Mouse (Mus musculus) hindbrain, embryonic 10.5 days (tissue): ENCODE data around the gene Gm28374. TPM values are rescaled to one million over a fixed set of nuclear protein-coding genes. Genes with fewer than 3 reads are reported as not detected.

Source experiments
- DNase-seq: peaks from one replicate; pipeline ENCODE4 v3.0.0-alpha.2; 2017; ENCODE audit warnings: low spot score
- H3K27ac ChIP-seq: fragments of 300-500 bp; sonication (generic); 2 replicates; pipeline ENCODE4 v1.5.1; 2016; ENCODE audit warnings: mild to moderate bottlenecking, moderate library complexity
- H3K27me3 ChIP-seq: fragments of 300-500 bp; sonication (generic); 2 replicates; pipeline ENCODE4 v1.6.1; 2016; ENCODE audit warnings: mild to moderate bottlenecking; ENCODE audit not compliant: poor library complexity, insufficient read depth, severe bottlenecking
- H3K36me3 ChIP-seq: fragments of 300-500 bp; sonication (generic); 2 replicates; pipeline ENCODE4 v1.6.1; 2016; ENCODE audit warnings: mild to moderate bottlenecking, moderate library complexity
- H3K4me1 ChIP-seq: fragments of 300-500 bp; sonication (generic); replicated peaks from 2 replicates; pipeline ENCODE4 v1.6.1; 2016; ENCODE audit warnings: mild to moderate bottlenecking
- H3K4me3 ChIP-seq: fragments of 300-500 bp; sonication (generic); 2 replicates; pipeline ENCODE4 v1.5.1; 2016; ENCODE audit warnings: mild to moderate bottlenecking, moderate library complexity
- H3K9me3 ChIP-seq: fragments of 300-500 bp; sonication (generic); 2 replicates; pipeline ENCODE4 v1.6.1; 2016; ENCODE audit warnings: mild to moderate bottlenecking, moderate library complexity
- WGBS: fragments of 180-500 bp; shearing (Covaris S2); methylation state at CpG from one replicate; pipeline ENCODE4 v1.1.7; 2016; 5-methylcytosine and 5-hydroxymethylcytosine counted together
- polyA plus RNA-seq: library from polyadenylated mRNA; unstranded; fragments of >200 nt; fragmentation: Nextera tagmentation; extraction: Ambion mirVana; gene quantifications from 2 replicates; pipeline ENCODE4 v1.2.1, GENCODE M21; 2016

The Gm28374 gene
- polyA plus RNA-seq, 1 experiment from 2014 or later, result 2.6 TPM

DNA sequence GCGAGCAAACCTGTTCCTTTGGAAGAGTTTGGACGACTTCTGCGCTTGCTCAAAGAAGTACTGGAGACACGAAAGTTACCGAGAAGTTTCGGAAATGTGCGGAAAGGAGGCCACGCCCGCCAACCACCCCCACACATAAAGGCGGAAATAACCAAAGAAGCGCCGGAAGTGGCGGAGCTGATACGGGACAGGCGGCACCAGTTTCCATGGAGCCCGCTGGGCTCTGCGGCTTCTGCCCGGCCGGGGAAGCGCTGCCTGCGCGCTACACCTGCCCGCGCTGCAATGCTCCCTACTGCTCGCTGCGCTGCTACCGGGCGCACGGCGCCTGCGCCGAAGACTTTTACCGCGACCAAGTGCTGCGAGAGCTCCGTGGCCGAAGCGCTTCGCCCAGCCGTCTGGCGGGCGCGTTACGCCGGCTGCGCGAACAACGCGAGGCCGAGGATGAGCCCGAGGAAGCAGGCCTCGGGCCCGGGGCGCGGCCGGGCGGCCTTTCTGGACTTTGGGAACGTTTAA is 21.0 kb downstream of the Gm28374 start, which contains the start of gene Znhit2:
Znhit2 (plus strand) TSS at position 172 of the 513 bp plus-strand sequence.
- WGBS, result under 1% methylated on average over 58 of the region's 58 CpGs
- Histone ChIP-seq H3K4me3 (peak within 1 kb of the TSS; percentile 90), H3K4me1 (peaks cover 49% of the 10 kb centered on the region), H3K36me3 (peaks cover 34% of the 10 kb centered on the region), H3K27ac (peak within 1 kb of the TSS; percentile 96), H3K9me3 (no peaks in the 10 kb centered on the region), H3K27me3 (no peaks in the 10 kb centered on the region)
- peak; percentile 91 for DNase-seq

DNA sequence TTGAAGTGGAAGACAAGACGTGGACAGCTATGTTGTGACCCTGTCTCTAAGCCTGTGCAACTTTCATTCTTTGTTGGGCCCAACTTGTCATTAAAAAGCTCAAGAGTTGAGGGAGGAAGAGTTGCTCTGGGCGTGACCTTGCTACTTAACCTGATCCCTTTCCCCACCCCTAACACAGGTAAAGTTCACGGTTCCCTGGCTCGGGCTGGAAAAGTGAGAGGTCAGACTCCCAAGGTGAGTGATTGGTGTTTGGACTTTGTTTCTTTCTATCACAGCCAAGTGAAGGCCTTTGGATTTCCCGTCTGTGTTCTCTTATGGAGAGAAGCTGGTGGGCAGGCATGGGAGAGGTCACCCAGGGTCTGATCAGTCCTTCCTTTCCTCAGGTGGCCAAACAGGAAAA is 23.1 kb downstream of the Gm28374 start:
- 87% methylated on average over 5 of the region's 5 CpGs for WGBS
- H3K4me1 ChIP-seq, result peaks cover 46% of the 10 kb centered on the region
- no peaks in the 10 kb centered on the region for H3K9me3 ChIP-seq
- peak overlapping the region; percentile 72 for H3K4me3 ChIP-seq
- H3K27me3 ChIP-seq, result no peaks in the 10 kb centered on the region
- H3K36me3 ChIP-seq, result peaks cover 55% of the 10 kb centered on the region
- H3K27ac ChIP-seq, result peak overlapping the region; percentile 93; the same call in 1 of the 2 replicates
- DNase-seq, result no peak

DNA sequence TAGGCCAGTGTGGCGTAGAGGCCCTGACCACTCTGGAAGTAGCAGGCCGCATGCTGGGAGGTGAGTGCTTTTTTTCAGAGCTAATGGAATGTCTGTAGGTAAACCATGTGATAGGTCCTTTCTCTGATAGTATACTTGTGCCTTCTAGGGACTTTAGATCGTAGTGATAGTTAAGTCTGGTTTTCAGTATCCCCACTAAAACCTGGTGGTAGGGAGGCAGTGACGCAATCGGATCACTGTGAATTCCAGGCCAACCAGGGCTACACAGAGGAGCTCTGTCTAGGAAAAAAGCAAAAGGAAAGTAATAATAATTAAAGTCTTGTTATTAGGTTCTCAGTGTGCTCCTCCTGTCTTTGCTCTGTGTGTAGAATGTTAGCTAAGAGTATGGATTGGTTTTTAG is 23.5 kb downstream of the Gm28374 start:
- no peak for DNase-seq
- peak overlapping the region; percentile 72 for H3K4me3 ChIP-seq
- H3K9me3 ChIP-seq, result no peaks in the 10 kb centered on the region
- peaks cover 59% of the 10 kb centered on the region for H3K36me3 ChIP-seq
- 37% methylated on average over 5 of the region's 5 CpGs for WGBS
- peak overlapping the region; percentile 93 for H3K27ac ChIP-seq
- no peaks in the 10 kb centered on the region for H3K27me3 ChIP-seq
- peaks cover 43% of the 10 kb centered on the region for H3K4me1 ChIP-seq

DNA sequence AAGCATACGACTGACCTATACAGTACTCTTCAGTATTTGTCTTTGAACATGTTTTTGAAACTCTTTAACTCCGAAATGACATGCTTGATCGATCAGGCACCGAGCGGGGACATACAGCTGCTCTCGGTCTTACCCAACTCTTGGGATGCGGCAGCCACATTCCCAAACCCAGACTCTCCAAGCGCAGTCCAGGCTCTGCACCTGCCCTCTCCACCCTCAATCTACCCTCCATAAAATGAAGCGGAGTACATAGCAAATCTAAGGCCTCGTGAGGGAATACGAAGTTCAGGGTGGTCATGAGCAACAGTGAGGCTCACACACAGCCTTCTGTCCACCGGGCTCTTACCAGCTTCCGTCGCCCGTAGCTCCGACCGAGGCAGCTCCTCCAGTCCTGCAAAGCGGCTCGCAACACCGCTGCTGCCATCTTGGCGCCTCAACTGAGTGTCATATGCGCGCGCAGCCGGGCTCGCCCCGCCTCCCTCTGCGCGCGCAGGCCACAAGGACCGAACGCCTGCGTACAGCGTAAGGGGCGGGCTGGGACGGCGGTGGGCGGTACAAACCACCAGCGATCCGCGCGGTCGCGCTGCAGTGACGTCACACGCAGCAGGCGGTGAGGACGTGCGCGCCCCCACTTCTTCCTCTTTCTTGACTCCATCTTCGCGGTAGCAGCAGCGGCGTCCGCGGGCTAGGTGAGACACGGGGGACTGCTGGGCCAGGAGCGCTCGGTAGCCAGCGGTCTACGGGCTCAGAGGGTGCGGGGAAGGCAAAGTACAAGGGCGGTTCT is 24.6 kb downstream of the Gm28374 start, which contains the start of the genes Mrpl49 and Fau:
Mrpl49 (minus strand) TSS at position 473 of the 784 bp plus-strand sequence.
Fau (plus strand) TSS at position 532 of the 784 bp plus-strand sequence.
- Histone ChIP-seq H3K9me3 (no peaks in the 10 kb centered on the region), H3K27me3 (no peaks in the 10 kb centered on the region), H3K36me3 (peaks cover 59% of the 10 kb centered on the region), H3K27ac (peak within 1 kb of the TSS; percentile 93), H3K4me3 (peak within 1 kb of the TSS; percentile 72), H3K4me1 (peaks cover 34% of the 10 kb centered on the region)
- peak; percentile 99 for DNase-seq
- under 1% methylated on average over 63 of the region's 63 CpGs for WGBS

DNA sequence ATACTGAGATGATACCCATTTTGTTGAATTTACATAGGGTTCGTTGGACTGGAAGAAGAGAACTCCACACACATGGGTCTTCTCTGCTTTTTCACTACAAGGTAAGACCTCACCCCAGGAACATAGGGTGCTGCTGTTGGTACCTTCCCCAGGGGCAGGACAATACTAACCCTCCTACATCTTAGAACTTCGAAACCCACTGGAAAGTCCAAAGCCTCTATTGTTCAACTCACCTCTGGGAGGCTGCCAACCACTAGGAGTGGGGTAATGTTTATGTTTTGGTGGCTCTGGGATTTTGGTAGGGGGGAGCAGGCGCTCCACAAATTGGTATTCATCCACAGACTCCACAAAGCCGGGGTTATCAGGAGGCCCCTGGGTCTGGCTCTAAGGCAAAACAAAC is 25.4 kb downstream of the Gm28374 start:
- Histone ChIP-seq H3K36me3 (peaks cover 65% of the 10 kb centered on the region), H3K4me3 (peak overlapping the region; percentile 72), H3K27me3 (no peaks in the 10 kb centered on the region), H3K9me3 (no peaks in the 10 kb centered on the region), H3K4me1 (peaks cover 26% of the 10 kb centered on the region), H3K27ac (no peak overlapping the region)
- no peak for DNase-seq
- 71% methylated on average over 4 of the region's 4 CpGs for WGBS

DNA sequence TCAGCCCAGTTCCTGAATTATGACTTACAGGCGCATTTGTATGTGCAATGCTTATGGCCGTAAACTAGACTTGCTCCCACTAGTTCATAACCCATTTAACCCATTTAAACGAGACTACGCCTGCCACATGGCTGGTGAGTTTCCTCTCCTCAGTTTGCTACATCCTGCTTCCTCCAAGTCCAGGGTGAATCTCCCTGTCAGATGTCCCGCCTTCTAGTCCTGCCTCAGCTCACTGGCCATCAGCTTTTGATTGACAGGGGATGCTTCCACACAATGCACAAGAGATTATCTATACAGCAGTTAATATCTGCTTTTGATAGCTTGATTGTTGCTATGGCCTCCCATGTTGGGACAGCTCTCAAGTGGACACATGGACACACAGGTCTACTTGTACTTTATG is 27.8 kb downstream of the Gm28374 start:
- Histone ChIP-seq H3K4me1 (peaks cover 19% of the 10 kb centered on the region), H3K27ac (no peak overlapping the region), H3K27me3 (no peaks in the 10 kb centered on the region), H3K36me3 (peaks cover 79% of the 10 kb centered on the region), H3K4me3 (0 out of 2 replicates have a peak overlapping the region, but pooled peaks have one; percentile 4), H3K9me3 (no peaks in the 10 kb centered on the region)
- 92% methylated on average over 5 of the region's 5 CpGs for WGBS
- no peak for DNase-seq

DNA sequence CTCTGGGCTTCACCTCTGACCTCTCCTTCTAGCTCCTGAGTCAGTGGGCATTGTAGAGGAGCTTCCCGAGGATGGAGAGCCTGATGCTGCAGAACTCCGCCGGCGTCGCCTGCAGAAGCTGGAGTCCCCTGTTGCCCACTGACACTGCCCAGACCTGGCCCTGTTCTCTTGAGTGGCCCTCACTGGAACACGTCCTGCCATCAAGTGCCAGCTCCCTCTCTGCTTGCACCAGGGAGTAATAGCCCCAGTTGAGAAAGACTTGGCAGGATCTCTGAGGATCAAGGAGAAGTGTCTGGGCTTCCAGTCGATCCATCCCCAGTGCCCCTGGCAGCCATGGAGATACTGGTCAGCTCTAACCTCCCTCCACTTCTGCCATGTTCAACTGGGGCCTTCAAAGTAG is 29.5 kb downstream of the Gm28374 start:
- H3K9me3 ChIP-seq, result no peaks in the 10 kb centered on the region
- DNase-seq, result no peak
- H3K27ac ChIP-seq, result no peak overlapping the region
- peaks cover 85% of the 10 kb centered on the region for H3K36me3 ChIP-seq
- no peaks in the 10 kb centered on the region for H3K27me3 ChIP-seq
- 83% methylated on average over 7 of the region's 7 CpGs for WGBS
- no peak overlapping the region for H3K4me3 ChIP-seq
- H3K4me1 ChIP-seq, result peaks cover 24% of the 10 kb centered on the region

DNA sequence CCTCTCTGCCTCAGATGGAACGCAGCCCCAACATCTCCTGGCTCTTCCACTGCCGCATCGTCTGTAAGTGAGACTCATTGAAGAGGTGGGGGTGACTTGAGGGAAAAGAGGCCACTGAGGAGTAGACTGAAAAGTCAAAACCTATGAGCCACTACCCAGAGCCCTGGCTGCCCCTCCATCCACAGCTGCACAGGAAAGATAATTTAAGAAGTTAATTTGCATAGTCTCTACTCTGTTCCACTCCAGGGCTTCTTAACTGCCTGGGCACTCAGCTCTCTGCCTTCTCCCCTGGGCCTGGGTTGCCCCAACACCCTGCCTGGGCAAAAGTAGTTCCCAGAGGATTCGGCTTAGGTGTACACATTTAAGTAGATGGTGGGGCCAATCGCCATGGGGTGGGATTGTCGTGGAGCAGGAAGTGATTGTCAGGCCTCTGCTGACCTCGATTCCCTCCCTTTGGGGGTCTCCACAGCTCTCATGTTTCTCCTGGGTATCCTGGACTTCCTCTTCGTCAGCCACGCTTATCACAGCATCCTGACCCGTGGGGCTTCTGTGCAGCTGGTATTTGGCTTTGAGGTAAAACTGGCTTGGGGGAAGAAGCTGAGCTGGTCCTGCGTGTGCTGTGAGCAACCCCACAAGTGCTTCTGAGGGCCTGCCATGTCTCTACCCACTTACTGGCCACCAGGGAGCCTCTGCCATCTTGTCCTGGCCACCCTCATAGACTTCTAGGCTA is 33.2 kb downstream of the Gm28374 start:
- H3K4me1 ChIP-seq, result peaks cover 29% of the 10 kb centered on the region
- H3K27ac ChIP-seq, result no peak overlapping the region
- H3K27me3 ChIP-seq, result no peaks in the 10 kb centered on the region
- no peaks in the 10 kb centered on the region for H3K9me3 ChIP-seq
- DNase-seq, result no peak
- 92% methylated on average over 11 of the region's 11 CpGs for WGBS
- H3K4me3 ChIP-seq, result peak overlapping the region; percentile 92; the same call in 1 of the 2 replicates
- H3K36me3 ChIP-seq, result peaks cover 65% of the 10 kb centered on the region

DNA sequence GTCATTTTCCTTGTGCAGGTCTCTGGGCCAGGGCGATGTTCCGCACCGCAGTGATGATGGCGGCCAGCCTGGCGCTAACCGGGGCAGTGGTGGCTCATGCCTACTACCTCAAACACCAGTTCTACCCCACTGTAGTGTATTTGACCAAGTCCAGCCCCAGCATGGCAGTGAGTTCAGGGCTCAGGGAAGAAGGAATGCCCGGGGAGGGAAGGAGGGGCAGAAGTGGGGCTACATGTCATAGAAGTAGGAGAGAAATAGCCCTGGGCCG is 34.2 kb downstream of the Gm28374 start:
- Histone ChIP-seq H3K9me3 (no peaks in the 10 kb centered on the region), H3K4me1 (peaks cover 29% of the 10 kb centered on the region), H3K27me3 (no peaks in the 10 kb centered on the region), H3K27ac (0 out of 2 replicates have a peak overlapping the region, but pooled peaks have one; percentile 99), H3K36me3 (peaks cover 55% of the 10 kb centered on the region), H3K4me3 (peak overlapping the region; percentile 92)
- 91% methylated on average over 8 of the region's 8 CpGs for WGBS
- DNase-seq, result no peak

DNA sequence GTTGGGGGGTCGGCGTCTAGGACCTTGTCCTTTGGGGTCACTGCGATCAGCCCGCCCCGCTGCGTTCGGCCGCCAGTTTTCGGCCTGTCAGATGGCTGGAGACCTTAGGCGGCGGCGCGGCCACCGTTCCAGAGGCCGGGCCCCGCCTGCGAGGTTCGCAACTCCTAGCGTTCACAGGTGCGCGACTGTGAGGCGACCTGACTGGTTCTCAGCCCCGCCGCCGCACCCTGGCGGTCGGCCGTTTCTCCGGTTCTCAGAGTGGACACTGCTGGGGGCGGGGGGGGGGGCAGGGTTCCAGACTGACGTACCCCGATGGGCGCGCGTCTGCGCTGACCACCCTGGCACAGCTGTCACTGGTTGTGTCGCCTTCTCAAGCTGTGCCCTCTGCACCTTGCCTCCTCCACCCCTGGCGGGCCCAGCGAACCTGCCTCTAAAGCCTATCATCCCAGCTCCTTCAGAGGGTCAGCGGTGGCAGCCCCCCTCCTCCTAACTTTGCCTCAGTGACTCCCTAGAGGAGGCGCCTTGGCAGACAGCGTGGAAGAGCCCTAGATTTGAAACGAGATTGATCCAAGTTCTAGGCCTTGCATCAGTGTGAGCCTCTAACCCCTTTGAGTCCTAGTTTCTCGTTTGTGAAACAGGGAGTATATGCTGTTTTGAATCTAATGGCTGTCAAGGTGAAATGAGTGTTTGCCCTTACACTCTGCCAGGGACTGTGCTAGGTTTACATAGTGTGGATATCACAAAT is 34.7 kb downstream of the Gm28374 start:
- Histone ChIP-seq H3K4me1 (peaks cover 30% of the 10 kb centered on the region), H3K36me3 (peaks cover 50% of the 10 kb centered on the region), H3K9me3 (no peaks in the 10 kb centered on the region), H3K27ac (peak overlapping the region; percentile 99), H3K4me3 (peak overlapping the region; percentile 92), H3K27me3 (no peaks in the 10 kb centered on the region)
- peak; percentile 34 for DNase-seq
- WGBS, result 2% methylated on average over 44 of the region's 44 CpGs

DNA sequence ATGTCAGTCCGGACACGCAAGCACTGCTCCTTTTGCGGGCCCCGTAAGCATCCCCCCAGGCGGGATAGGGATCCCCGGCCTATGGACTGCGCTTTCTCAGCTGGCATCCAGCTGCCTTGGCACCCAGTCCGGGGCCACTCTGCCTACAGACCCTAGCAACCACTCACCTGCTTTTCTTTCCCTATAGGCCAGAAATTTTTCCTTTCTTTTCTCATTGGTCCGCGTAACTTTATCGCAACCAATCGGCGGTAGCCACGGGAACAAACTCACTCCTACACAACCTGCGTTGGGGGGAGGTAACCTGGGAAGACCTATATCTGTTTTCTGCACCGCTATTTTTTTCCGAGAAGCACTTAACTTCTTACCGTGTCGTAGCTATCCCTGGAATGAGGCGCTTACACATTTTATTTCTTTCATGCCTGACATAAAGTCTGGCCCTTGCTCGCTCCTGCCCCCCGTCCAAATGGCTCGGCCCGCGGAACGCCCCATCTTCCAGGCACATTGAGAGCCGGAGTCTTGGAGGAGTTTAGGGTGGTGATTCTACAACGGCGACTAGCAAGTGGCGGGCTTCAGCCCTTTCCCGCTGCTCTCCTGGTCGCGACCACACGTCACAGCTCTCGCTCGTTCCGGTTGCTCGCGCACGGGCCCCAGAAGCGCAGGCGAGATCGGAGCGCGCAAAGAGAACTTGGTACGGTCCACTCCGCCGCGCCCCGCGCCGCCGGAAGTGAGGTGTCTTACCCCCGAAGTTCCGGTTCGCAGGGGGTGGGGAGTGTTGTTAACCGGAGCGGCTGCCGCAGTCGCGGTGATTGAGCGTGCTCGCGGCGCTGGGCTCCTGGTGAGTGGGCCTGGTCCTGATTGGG is 35.5 kb downstream of the Gm28374 start, which contains the start of gene Syvn1:
Syvn1 (plus strand) TSS at position 283 of the 860 bp plus-strand sequence.
- DNase-seq, result peak; percentile 92
- no peaks in the 10 kb centered on the region for H3K9me3 ChIP-seq
- WGBS, result under 1% methylated on average over 65 of the region's 65 CpGs
- peaks cover 38% of the 10 kb centered on the region for H3K4me1 ChIP-seq
- peak within 1 kb of the TSS; percentile 92 for H3K4me3 ChIP-seq
- H3K27me3 ChIP-seq, result no peaks in the 10 kb centered on the region
- peak within 1 kb of the TSS; percentile 99 for H3K27ac ChIP-seq
- H3K36me3 ChIP-seq, result peaks cover 42% of the 10 kb centered on the region
